Mouse (Mus musculus): ENCODE data around the gene Ncapd2.

- no peak for TF ChIP-seq CTCF (IDR thresholded peaks at IDR 0.05; ENCODE audit: extremely low read depth, insufficient read length, insufficient replicate concordance, low read depth, low read length)
- TF ChIP-seq POLR2A (IDR thresholded peaks at IDR 0.05; ENCODE audit: low read depth, low read length): no peak
These were observed 30.6 kb upstream of the Ncapd2 start for GRCm38 (mm10) chr6:125222146-125222545.

Data from small intestine, adult 2 months (tissue).